10 mouse cellular contexts compared by ENCODE assay signal in the genomic region with DNA sequence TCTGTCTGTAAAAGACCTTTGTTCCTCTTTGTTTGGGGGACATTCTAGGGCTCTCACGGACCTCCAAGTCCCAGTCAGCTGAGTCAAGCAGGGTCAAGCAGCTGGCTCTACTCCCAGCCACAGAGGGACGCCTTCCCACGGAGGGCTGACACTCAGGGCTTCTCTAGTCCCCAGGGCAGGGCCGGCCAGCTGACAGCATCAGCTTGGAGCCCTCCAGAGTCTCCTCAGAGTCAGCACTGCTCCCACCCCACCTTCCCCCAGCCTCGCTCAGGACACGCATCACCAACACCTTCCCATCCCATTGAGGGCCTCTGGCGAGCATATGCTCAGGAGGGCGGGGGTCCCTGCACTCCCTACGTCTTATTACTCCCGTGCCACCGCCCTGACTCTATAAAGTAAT. TPM values are rescaled to one million over a fixed set of nuclear protein-coding genes. Genes with fewer than 3 reads are reported as not detected.
DNase-seq lines count a peak whose midpoint lies in the region; ATAC-seq and TF ChIP-seq lines count a peak whose summit lies in the region.
"Had no signal": no experiment of that assay in that cellular context is flagged by ENCODE, and none has a peak within 500 bp of the region (broad histone marks: within the 10 kb centered on the region; RNA-seq: fewer than 3 reads in every experiment).

No protein-coding gene starts in this region.

- TF ChIP-seq EP300 in liver, postnatal 0 days (IDR thresholded peaks at IDR 0.05; ENCODE audit: low read depth) = no peak

- H3K4me1 ChIP-seq in lung, embryonic 16.5 days (replicated peaks; ENCODE audit: control insufficient read depth, insufficient read depth, low read length) = peaks cover 18% of the 10 kb centered on the region
- peaks cover 12% of the 10 kb centered on the region for H3K4me1 ChIP-seq in forebrain, embryonic 14.5 days (ENCODE audit: control insufficient read depth, insufficient read depth, low read length)
- H3K4me1 ChIP-seq in hindbrain, embryonic 11.5 days (replicated peaks; ENCODE audit: control insufficient read depth, insufficient read depth, low read length) = peaks cover 4% of the 10 kb centered on the region
- peaks cover 6% of the 10 kb centered on the region for H3K4me1 ChIP-seq in neural tube, embryonic 11.5 days (ENCODE audit: control insufficient read depth, insufficient read depth, low read length)
- H3K4me1 ChIP-seq in liver, postnatal 0 days (ENCODE audit: insufficient read depth) = no peaks in the 10 kb centered on the region; the same call in 1 of the 2 replicates

- no peaks in the 10 kb centered on the region for H3K36me3 ChIP-seq in lung, embryonic 16.5 days (ENCODE audit: control insufficient read depth, insufficient read depth, low read length)
- H3K36me3 ChIP-seq in forebrain, embryonic 14.5 days (ENCODE audit: control insufficient read depth, insufficient read depth, low read length) = no peaks in the 10 kb centered on the region
- no peaks in the 10 kb centered on the region for H3K36me3 ChIP-seq in hindbrain, embryonic 11.5 days (ENCODE audit: control insufficient read depth, insufficient read depth, low read length)
- no peaks in the 10 kb centered on the region for H3K36me3 ChIP-seq in neural tube, embryonic 11.5 days (ENCODE audit: control insufficient read depth, insufficient read depth, low read length)
- H3K36me3 ChIP-seq in liver, postnatal 0 days (replicated peaks; ENCODE audit: insufficient read depth, low read length) = no peaks in the 10 kb centered on the region

- H3K4me2 ChIP-seq in lung, embryonic 16.5 days (ENCODE audit: low read depth, low read length) = no peak overlapping the region
- H3K4me2 ChIP-seq in forebrain, embryonic 14.5 days (ENCODE audit: low read length) = no peak overlapping the region
- H3K4me2 ChIP-seq in hindbrain, embryonic 11.5 days (replicated peaks; ENCODE audit: low read depth, low read length) = no peak overlapping the region
- no peak overlapping the region for H3K4me2 ChIP-seq in neural tube, embryonic 11.5 days (ENCODE audit: low read depth)
- no peak overlapping the region for H3K4me2 ChIP-seq in liver, postnatal 0 days (ENCODE audit: low read depth, low read length)

- H3K9me3 ChIP-seq in lung, embryonic 16.5 days (ENCODE audit: control insufficient read depth, low read length) = no peaks in the 10 kb centered on the region
- no peaks in the 10 kb centered on the region for H3K9me3 ChIP-seq in forebrain, embryonic 14.5 days (replicated peaks; ENCODE audit: control insufficient read depth, low read length)
- H3K9me3 ChIP-seq in hindbrain, embryonic 11.5 days (ENCODE audit: control insufficient read depth, low read length) = no peaks in the 10 kb centered on the region
- H3K9me3 ChIP-seq in neural tube, embryonic 11.5 days (ENCODE audit: control insufficient read depth, low read length) = no peaks in the 10 kb centered on the region
- H3K9me3 ChIP-seq in liver, postnatal 0 days (ENCODE audit: low read length) = no peaks in the 10 kb centered on the region

- ATAC-seq in lung, embryonic 16.5 days (ENCODE audit: low read depth) = peak; percentile 76
- no peak; the same call in 1 of the 2 replicates for ATAC-seq in forebrain, embryonic 14.5 days
- peak; percentile 76 for ATAC-seq in hindbrain, embryonic 11.5 days (ENCODE audit: low FRiP score)
- ATAC-seq in neural tube, embryonic 11.5 days (ENCODE audit: insufficient read depth, low FRiP score, low TSS enrichment) = peak; percentile 35; the same call in 1 of the 2 replicates
- ATAC-seq in liver, postnatal 0 days = no peak

- no peak for TF ChIP-seq CTCF in liver, postnatal 0 days (IDR thresholded peaks at IDR 0.05; ENCODE audit: low read depth)

- H3K27ac ChIP-seq in lung, embryonic 16.5 days (ENCODE audit: low read length) = no peak overlapping the region
- no peak overlapping the region for H3K27ac ChIP-seq in forebrain, embryonic 14.5 days (ENCODE audit: low read depth, low read length)
- no peak overlapping the region for H3K27ac ChIP-seq in hindbrain, embryonic 11.5 days (ENCODE audit: low read depth, low read length)
- no peak overlapping the region for H3K27ac ChIP-seq in neural tube, embryonic 11.5 days (ENCODE audit: low read depth, low read length)
- H3K27ac ChIP-seq in liver, postnatal 0 days (ENCODE audit: low read depth) = no peak overlapping the region

- no peak overlapping the region for H3K4me3 ChIP-seq in lung, embryonic 16.5 days (ENCODE audit: low read length)
- H3K4me3 ChIP-seq in forebrain, embryonic 14.5 days (ENCODE audit: low read depth, low read length) = no peak overlapping the region
- no peak overlapping the region for H3K4me3 ChIP-seq in hindbrain, embryonic 11.5 days (ENCODE audit: low read depth, low read length)
- no peak overlapping the region for H3K4me3 ChIP-seq in neural tube, embryonic 11.5 days (ENCODE audit: low read depth, low read length)
- no peak overlapping the region for H3K4me3 ChIP-seq in liver, postnatal 0 days (ENCODE audit: low read depth, low read length)

- no peak for DNase-seq in lung, adult 18-20 months
- peak; percentile 22 for DNase-seq in forebrain, embryonic 14.5 days (ENCODE audit: low spot score)
- peak; percentile 47 for DNase-seq in hindbrain, embryonic 11.5 days (ENCODE audit: low spot score)
- DNase-seq in neural tube, embryonic 11.5 days (ENCODE audit: low spot score) = peak; percentile 40
- no peak for DNase-seq in cerebellum, postnatal 4 days (ENCODE audit: low spot score in 2 of 2)
- no peak for DNase-seq in liver, postnatal 0 days
- DNase-seq: cerebellum, adult 9-11 months; left cerebral cortex, postnatal 4 days; thymus, postnatal 25 days had no signal

- H3K9ac ChIP-seq in lung, embryonic 16.5 days (ENCODE audit: low read length) = no peak overlapping the region
- H3K9ac ChIP-seq in forebrain, embryonic 14.5 days (ENCODE audit: low read length) = no peak overlapping the region
- H3K9ac ChIP-seq in hindbrain, embryonic 11.5 days (ENCODE audit: low read depth, low read length) = no peak overlapping the region
- no peak overlapping the region for H3K9ac ChIP-seq in neural tube, embryonic 11.5 days (ENCODE audit: low read length)
- H3K9ac ChIP-seq in liver, postnatal 0 days (replicated peaks) = no peak overlapping the region

- H3K27me3 ChIP-seq in lung, embryonic 16.5 days (ENCODE audit: control insufficient read depth, insufficient read depth, low read depth, low read length) = no peaks in the 10 kb centered on the region
- no peaks in the 10 kb centered on the region for H3K27me3 ChIP-seq in forebrain, embryonic 14.5 days (replicated peaks; ENCODE audit: control insufficient read depth, insufficient read depth, low read length)
- H3K27me3 ChIP-seq in hindbrain, embryonic 11.5 days (ENCODE audit: control insufficient read depth, insufficient read depth, low read length) = no peaks in the 10 kb centered on the region
- H3K27me3 ChIP-seq in neural tube, embryonic 11.5 days (ENCODE audit: control insufficient read depth, insufficient read depth, low read length) = no peaks in the 10 kb centered on the region
- H3K27me3 ChIP-seq in liver, postnatal 0 days (ENCODE audit: insufficient read depth, low read length) = peaks cover 5% of the 10 kb centered on the region; the same call in 1 of the 2 replicates

- WGBS in lung, embryonic 16.5 days = 23% methylated on average over 11 of the region's 11 CpGs
- 15% methylated on average over 11 of the region's 11 CpGs for WGBS in forebrain, embryonic 14.5 days
- WGBS in hindbrain, embryonic 11.5 days = 23% methylated on average over 11 of the region's 11 CpGs
- 12% methylated on average over 11 of the region's 11 CpGs for WGBS in neural tube, embryonic 11.5 days
- 35% methylated on average over 11 of the region's 11 CpGs for WGBS in liver, postnatal 0 days (ENCODE audit: insufficient replicate concordance)

RNA-seq across cellular contexts. Expression of a gene that starts 39.6 kb away (rescaled TPM):
- 1.0 and 1.3 TPM in 2 replicates for polyA plus RNA-seq in lung, embryonic 16.5 days (2015; fragmentation: Nextera tagmentation; extraction: Ambion mirVana)
- 0.11 TPM in 1 of 2 replicates, not detected in the other for polyA plus RNA-seq in forebrain, embryonic 14.5 days (2014; fragmentation: Nextera tagmentation; extraction: Ambion mirVana)
- polyA plus RNA-seq in hindbrain, embryonic 11.5 days (2014; fragmentation: Nextera tagmentation; extraction: Ambion mirVana) = 0.13 TPM in 1 of 2 replicates, not detected in the other
- 0.11 TPM in 1 of 2 replicates, not detected in the other for polyA plus RNA-seq in neural tube, embryonic 11.5 days (2014; fragmentation: Nextera tagmentation; extraction: Ambion mirVana)
- 0.08 and 0.17 TPM in 2 replicates for polyA plus RNA-seq in liver, postnatal 0 days (2015; fragmentation: Nextera tagmentation; extraction: Ambion mirVana)

Comparison
In these comparisons a context has a peak if more than half of its experiments do, and no peak if none do; other contexts are left out.
1. ATAC-seq: peak in lung, embryonic 16.5 days (single experiment), hindbrain, embryonic 11.5 days (single experiment) and neural tube, embryonic 11.5 days (single experiment); none in forebrain, embryonic 14.5 days (single experiment) and liver, postnatal 0 days (single experiment).
2. DNase-seq: peak in forebrain, embryonic 14.5 days (single experiment), hindbrain, embryonic 11.5 days (single experiment) and neural tube, embryonic 11.5 days (single experiment); none in lung, adult 18-20 months (0 of 2), cerebellum, postnatal 4 days (0 of 2) and liver, postnatal 0 days (single experiment).